Mouse (Mus musculus) kidney, embryonic 16.5 days (tissue): ENCODE results near the gene Mast4. TPM values are rescaled to one million over a fixed set of nuclear protein-coding genes. Genes with fewer than 3 reads are reported as not detected.

Experiments used
- ATAC-seq: fragments of 200-750 bp; cut with Nextera tagmentation; 2 replicates; pipeline ENCODE4 v1.8.0; 2017; ENCODE audit warnings: moderate TSS enrichment; ENCODE audit not compliant: low FRiP score, low TSS enrichment
- H3K27ac ChIP-seq: fragments of 300-500 bp; sonication (generic); 2 replicates; pipeline ENCODE4 v1.5.1; 2014; ENCODE audit warnings: low read length
- H3K27me3 ChIP-seq: fragments of 300-500 bp; sonication (generic); 2 replicates; pipeline ENCODE4 v1.6.1; 2014; ENCODE audit warnings: low read length, control low read depth, mixed read lengths; ENCODE audit not compliant: insufficient read depth
- H3K36me3 ChIP-seq: fragments of 300-500 bp; sonication (generic); 2 replicates; pipeline ENCODE4 v1.6.1; 2014; ENCODE audit warnings: low read length, control low read depth, mixed read lengths; ENCODE audit not compliant: insufficient read depth
- H3K4me1 ChIP-seq: fragments of 300-500 bp; sonication (generic); 2 replicates; pipeline ENCODE4 v1.6.1; 2014; ENCODE audit warnings: low read length, control low read depth, mixed read lengths; ENCODE audit not compliant: insufficient read depth
- H3K4me2 ChIP-seq: fragments of 300-500 bp; sonication (generic); replicated peaks from 2 replicates; pipeline ENCODE4 v1.6.1; 2014; ENCODE audit warnings: low read depth, low read length
- H3K4me3 ChIP-seq: fragments of 300-500 bp; sonication (generic); 2 replicates; pipeline ENCODE4 v1.5.1; 2014; ENCODE audit warnings: mild to moderate bottlenecking, low read length
- H3K9ac ChIP-seq: fragments of 300-500 bp; sonication (generic); replicated peaks from 2 replicates; pipeline ENCODE4 v1.6.1; 2014; ENCODE audit warnings: low read length
- H3K9me3 ChIP-seq: fragments of 300-500 bp; sonication (generic); 2 replicates; pipeline ENCODE4 v1.6.1; 2016; ENCODE audit warnings: low read length, control low read depth
- WGBS: fragments of 180-500 bp; shearing (Covaris S2); extraction: QIAGEN DNeasy Blood & Tissue Kit; methylation state at CpG from one replicate; pipeline ENCODE4 v1.1.7; 2014; 5-methylcytosine and 5-hydroxymethylcytosine counted together
- polyA plus RNA-seq: library from polyadenylated mRNA; unstranded; fragments of >200 nt; fragmentation: Nextera tagmentation; extraction: Ambion mirVana; gene quantifications from 2 replicates; pipeline ENCODE4 v1.2.1, GENCODE M21; 2015

Mast4 gene
- polyA plus RNA-seq, 1 experiment from 2014 or later: 19.9 TPM

DNA sequence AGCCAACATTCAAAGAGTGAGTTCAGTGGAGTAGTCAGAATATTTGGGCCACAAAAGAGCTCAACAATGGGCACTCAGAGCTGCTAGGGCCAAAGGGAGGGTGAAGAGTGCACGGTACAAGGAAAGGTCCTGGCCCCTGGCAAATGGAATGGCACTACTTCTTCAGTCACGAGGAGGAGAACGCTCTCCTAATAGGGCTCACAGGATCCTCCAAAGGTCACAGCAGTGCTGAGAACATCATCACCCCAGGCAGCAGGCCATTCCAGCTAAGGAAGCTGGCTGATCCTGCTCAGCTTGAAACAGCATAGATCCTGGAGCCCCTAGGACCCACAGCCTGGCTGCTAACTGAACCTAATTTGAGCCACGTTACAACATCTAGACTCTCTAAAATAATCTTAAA is 389.8 kb downstream of the Mast4 start:
- Histone ChIP-seq H3K4me2 (no peak overlapping the region), H3K4me3 (no peak overlapping the region), H3K27ac (no peak overlapping the region), H3K4me1 (0 out of 2 replicates have a peak, but pooled peaks cover 2% of the 10 kb centered on the region), H3K36me3 (no peaks in the 10 kb centered on the region), H3K27me3 (no peaks in the 10 kb centered on the region), H3K9me3 (no peaks in the 10 kb centered on the region), H3K9ac (no peak overlapping the region)
- 86% methylated on average over 4 of the region's 4 CpGs for WGBS
- no peak for ATAC-seq

GRCm38 (mm10) chr13:102942557-102942956 is 391.7 kb downstream of the Mast4 start:
- 72% methylated on average over 2 of the region's 2 CpGs for WGBS
- Histone ChIP-seq H3K4me3 (no peak overlapping the region), H3K9me3 (no peaks in the 10 kb centered on the region), H3K36me3 (no peaks in the 10 kb centered on the region), H3K27ac (no peak overlapping the region), H3K4me1 (no peaks in the 10 kb centered on the region), H3K4me2 (no peak overlapping the region), H3K27me3 (no peaks in the 10 kb centered on the region), H3K9ac (no peak overlapping the region)
- ATAC-seq: no peak

DNA sequence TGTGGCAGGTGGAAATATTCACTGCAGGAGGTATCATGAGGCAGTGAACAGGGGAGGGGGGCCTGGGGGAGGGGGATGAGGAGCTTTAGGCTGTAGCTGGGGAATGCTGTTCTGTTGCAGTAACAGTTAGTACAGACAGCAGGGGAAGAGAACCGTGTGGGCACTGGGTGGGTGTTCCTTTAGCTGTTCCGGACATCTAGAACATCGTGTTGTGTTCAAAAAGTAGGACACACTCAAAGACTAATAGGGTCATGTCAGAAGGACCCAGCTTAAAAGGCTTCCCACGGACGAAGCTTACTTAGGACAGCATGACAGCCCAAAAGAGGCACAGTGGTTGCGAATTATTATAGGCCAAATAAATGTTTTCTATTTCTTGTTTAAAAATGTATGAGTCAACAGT is 393.8 kb downstream of the Mast4 start:
- Histone ChIP-seq H3K9me3 (no peaks in the 10 kb centered on the region), H3K4me2 (no peak overlapping the region), H3K4me3 (no peak overlapping the region), H3K36me3 (no peaks in the 10 kb centered on the region), H3K27me3 (no peaks in the 10 kb centered on the region), H3K27ac (no peak overlapping the region), H3K9ac (no peak overlapping the region), H3K4me1 (no peaks in the 10 kb centered on the region)
- WGBS: 82% methylated on average over 6 of the region's 6 CpGs
- ATAC-seq: no peak

DNA sequence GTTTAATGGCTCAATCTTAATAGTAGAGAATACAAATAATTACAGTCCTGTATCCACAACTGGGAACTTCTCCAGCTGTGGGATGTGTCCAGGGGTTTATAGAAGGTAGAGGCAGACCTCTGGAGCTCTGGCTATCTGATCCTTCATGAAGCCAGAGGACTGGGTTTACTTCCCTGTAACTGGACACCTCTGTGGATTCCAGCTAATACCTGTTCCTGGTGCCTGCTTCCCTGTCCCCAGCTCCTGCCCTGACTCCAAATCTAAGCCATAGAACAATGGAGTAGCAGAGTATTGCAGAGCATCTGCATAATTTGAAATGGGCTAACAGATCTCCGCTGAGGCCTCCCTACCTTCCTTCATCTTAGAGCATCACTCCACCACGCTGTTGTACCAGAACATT is 398.1 kb downstream of the Mast4 start:
- H3K27me3 ChIP-seq: no peaks in the 10 kb centered on the region
- H3K36me3 ChIP-seq: no peaks in the 10 kb centered on the region
- no peak overlapping the region for H3K4me2 ChIP-seq
- no peaks in the 10 kb centered on the region for H3K4me1 ChIP-seq
- H3K27ac ChIP-seq: no peak overlapping the region
- no peak for ATAC-seq
- 91% methylated on average over 2 of the region's 2 CpGs for WGBS
- H3K9me3 ChIP-seq: no peaks in the 10 kb centered on the region
- H3K9ac ChIP-seq: no peak overlapping the region
- H3K4me3 ChIP-seq: no peak overlapping the region

DNA sequence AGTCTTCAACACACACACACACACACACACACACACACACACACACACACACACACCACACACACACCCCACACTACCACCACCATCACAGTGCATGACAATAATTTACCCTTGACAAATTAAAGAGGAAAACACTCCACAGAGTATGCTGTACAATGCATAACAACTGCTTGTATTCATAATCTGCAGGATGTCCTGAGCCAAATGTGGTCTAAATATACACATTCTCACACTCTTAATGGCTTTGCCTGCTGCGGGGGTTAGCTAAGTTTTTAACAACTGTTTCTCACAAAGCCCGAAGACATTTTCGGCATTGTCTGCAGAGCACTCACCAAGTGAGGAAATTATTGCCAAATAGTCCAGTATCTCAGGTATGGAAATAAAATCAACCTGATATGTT is 398.5 kb downstream of the Mast4 start:
- no peaks in the 10 kb centered on the region for H3K9me3 ChIP-seq
- H3K27ac ChIP-seq: no peak overlapping the region
- no peak overlapping the region for H3K9ac ChIP-seq
- WGBS: 86% methylated on average over 3 of the region's 3 CpGs
- no peak overlapping the region for H3K4me2 ChIP-seq
- no peak for ATAC-seq
- no peaks in the 10 kb centered on the region for H3K27me3 ChIP-seq
- no peak overlapping the region for H3K4me3 ChIP-seq
- H3K4me1 ChIP-seq: no peaks in the 10 kb centered on the region
- no peaks in the 10 kb centered on the region for H3K36me3 ChIP-seq

DNA sequence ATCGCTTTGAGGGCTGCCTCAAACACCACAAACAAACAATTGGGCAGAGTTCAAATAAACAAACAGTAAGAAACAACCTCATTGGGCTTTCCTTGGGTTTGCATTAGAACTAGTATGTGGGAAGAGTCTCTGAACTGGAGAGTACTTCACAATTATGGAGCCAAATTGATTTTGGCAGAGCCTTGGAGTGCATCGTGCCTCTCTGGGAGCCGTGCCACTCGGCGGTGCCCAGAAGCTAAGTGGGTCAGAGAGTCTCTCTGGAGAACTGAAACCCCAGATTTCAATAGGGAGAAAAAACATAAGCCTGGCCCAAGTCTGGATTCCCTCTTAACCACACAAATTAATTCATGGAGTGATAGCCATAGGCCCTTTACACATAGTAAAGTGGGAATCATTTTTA is 400.6 kb downstream of the Mast4 start:
- no peaks in the 10 kb centered on the region for H3K4me1 ChIP-seq
- no peak overlapping the region for H3K4me2 ChIP-seq
- no peak overlapping the region for H3K9ac ChIP-seq
- WGBS: 94% methylated on average over 5 of the region's 5 CpGs
- H3K4me3 ChIP-seq: no peak overlapping the region
- H3K36me3 ChIP-seq: no peaks in the 10 kb centered on the region
- no peaks in the 10 kb centered on the region for H3K9me3 ChIP-seq
- H3K27me3 ChIP-seq: no peaks in the 10 kb centered on the region
- ATAC-seq: no peak
- H3K27ac ChIP-seq: no peak overlapping the region

- ATAC-seq: no peak
- Histone ChIP-seq H3K27me3 (no peaks in the 10 kb centered on the region), H3K4me3 (no peak overlapping the region), H3K4me1 (no peaks in the 10 kb centered on the region), H3K9ac (no peak overlapping the region), H3K4me2 (no peak overlapping the region), H3K27ac (no peak overlapping the region), H3K36me3 (no peaks in the 10 kb centered on the region), H3K9me3 (no peaks in the 10 kb centered on the region)
- 39% methylated on average over 9 of the region's 9 CpGs for WGBS
Measured at GRCm38 (mm10) chr13:102932434-102932833, 401.9 kb downstream of the Mast4 start.

DNA sequence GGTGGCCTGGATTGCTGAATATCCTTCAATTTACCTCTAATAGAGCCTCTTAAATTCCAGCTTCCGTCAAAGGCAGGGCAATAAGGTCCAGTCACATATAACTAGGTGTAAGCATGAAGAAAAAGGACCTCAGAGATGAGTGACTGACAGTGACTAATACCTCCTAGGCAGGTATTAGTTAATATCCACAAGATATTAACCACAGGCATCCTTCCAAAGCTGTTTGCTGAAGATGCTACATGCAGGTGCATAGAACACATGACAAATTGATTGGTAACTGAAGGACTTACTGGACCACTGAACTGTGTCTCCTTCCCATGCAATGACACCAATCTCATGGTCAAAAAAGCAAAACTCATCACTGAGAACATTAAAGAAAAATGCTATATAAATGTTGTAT is 402.3 kb downstream of the Mast4 start:
- no peak overlapping the region for H3K4me3 ChIP-seq
- ATAC-seq: no peak
- WGBS: 78% methylated on average over 1 of the region's 1 CpGs
- no peaks in the 10 kb centered on the region for H3K9me3 ChIP-seq
- H3K36me3 ChIP-seq: no peaks in the 10 kb centered on the region
- no peak overlapping the region for H3K4me2 ChIP-seq
- no peak overlapping the region for H3K27ac ChIP-seq
- H3K4me1 ChIP-seq: no peaks in the 10 kb centered on the region
- H3K9ac ChIP-seq: no peak overlapping the region
- H3K27me3 ChIP-seq: no peaks in the 10 kb centered on the region

DNA sequence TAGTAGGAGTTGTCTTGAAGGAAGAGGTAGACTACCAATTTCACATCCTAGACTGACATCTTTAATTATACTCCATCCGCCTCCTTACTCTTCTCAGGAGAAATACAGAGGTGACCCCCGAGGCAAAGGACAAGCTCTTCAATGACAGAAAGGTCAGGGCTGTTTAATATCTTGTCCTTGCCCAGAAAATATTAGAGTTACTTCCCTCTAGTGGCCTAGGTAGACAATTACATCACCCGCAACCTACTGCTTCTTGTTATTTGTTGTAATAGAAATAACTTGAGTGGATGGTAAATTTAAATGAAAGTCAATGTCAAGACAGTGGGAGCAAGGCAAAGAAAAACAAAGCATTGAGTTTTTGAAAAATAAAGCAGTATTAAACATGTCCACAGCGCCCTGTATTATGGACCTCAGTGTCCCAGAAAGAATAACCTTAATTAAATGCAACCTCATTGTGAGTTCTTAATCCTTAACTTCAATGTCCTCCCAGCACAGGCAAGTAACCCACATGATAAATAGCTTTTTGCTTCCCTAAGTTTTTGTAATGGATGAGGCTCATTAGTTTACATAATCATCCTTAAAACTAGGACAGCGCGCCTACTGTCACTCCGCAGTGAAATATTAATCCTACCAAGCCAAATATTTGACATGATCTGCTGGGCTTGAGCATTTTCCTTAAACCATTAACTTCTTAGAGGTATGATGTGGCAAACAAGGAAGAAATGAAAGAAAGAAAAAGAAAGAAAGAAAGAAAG is 408.3 kb downstream of the Mast4 start:
- H3K4me1 ChIP-seq: no peaks in the 10 kb centered on the region
- H3K27ac ChIP-seq: no peak overlapping the region
- H3K36me3 ChIP-seq: no peaks in the 10 kb centered on the region
- ATAC-seq: 0 out of 2 replicates have a peak, but pooled peaks have one; percentile 35
- H3K9ac ChIP-seq: no peak overlapping the region
- no peak overlapping the region for H3K4me3 ChIP-seq
- H3K9me3 ChIP-seq: no peaks in the 10 kb centered on the region
- H3K4me2 ChIP-seq: no peak overlapping the region
- 75% methylated on average over 7 of the region's 7 CpGs for WGBS
- H3K27me3 ChIP-seq: no peaks in the 10 kb centered on the region

DNA sequence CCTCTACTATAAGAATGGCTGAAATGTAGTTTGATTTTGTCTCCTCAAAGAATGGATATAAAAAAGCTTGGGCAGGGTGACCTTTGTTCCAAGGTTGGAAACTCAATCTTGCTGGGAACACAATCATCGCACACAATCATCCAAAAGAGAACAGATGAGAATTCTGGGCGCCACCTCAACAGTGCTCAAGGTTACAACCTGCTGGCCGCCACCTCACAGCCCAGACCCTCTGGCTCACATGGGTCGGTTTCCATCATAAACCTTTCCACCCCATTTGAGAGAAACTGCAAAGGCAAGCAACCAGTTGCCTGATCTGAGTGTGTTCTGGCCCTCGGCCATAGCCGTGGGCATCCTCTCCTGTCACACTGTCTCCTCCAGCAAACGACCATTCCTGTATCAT is 414.6 kb downstream of the Mast4 start:
- Histone ChIP-seq H3K27me3 (no peaks in the 10 kb centered on the region), H3K4me2 (no peak overlapping the region), H3K4me3 (no peak overlapping the region), H3K4me1 (peaks cover 8% of the 10 kb centered on the region), H3K36me3 (no peaks in the 10 kb centered on the region), H3K27ac (no peak overlapping the region), H3K9ac (no peak overlapping the region), H3K9me3 (no peaks in the 10 kb centered on the region)
- no peak for ATAC-seq
- 63% methylated on average over 7 of the region's 7 CpGs for WGBS
